Mouse (Mus musculus): Measurements from ENCODE around the gene Gpr183.

Gpr183 gene

GRCm38 (mm10) chr14:121928375-121929137, 36.4 kb downstream of the Gpr183 start:
- peak; percentile 79 for DNase-seq

GRCm38 (mm10) chr14:121927451-121927850, 37.5 kb downstream of the Gpr183 start:
- no peak for DNase-seq

GRCm38 (mm10) chr14:121926901-121927300, 38.1 kb downstream of the Gpr183 start:
- peak; percentile 6 for DNase-seq

GRCm38 (mm10) chr14:121924876-121925275, 40.1 kb downstream of the Gpr183 start:
- no peak for DNase-seq

- no peak for DNase-seq
These were observed 42.3 kb downstream of the Gpr183 start for GRCm38 (mm10) chr14:121922731-121923130.

- no peak for DNase-seq
These were observed 43.0 kb downstream of the Gpr183 start for GRCm38 (mm10) chr14:121922016-121922415.

GRCm38 (mm10) chr14:121920511-121921124, 44.4 kb downstream of the Gpr183 start:
- no peak for DNase-seq

- peak; percentile 50 for DNase-seq
These were observed 45.2 kb downstream of the Gpr183 start for GRCm38 (mm10) chr14:121919752-121920151.

GRCm38 (mm10) chr14:121918266-121918665, 46.7 kb downstream of the Gpr183 start:
- DNase-seq = no peak

GRCm38 (mm10) chr14:121916311-121917094, 48.5 kb downstream of the Gpr183 start:
- DNase-seq = peak; percentile 42

- peak; percentile 49 for DNase-seq
These were observed 49.4 kb downstream of the Gpr183 start, which contains the start of gene Gpr18 for GRCm38 (mm10) chr14:121915621-121916020. Gpr18 (minus strand) TSS chr14:121915781.

- no peak for DNase-seq
These were observed 49.9 kb downstream of the Gpr183 start for GRCm38 (mm10) chr14:121915143-121915542.

GRCm38 (mm10) chr14:121912501-121912900, 52.5 kb downstream of the Gpr183 start:
- DNase-seq = no peak

- no peak for DNase-seq
These were observed 55.1 kb downstream of the Gpr183 start for GRCm38 (mm10) chr14:121909868-121910267.

GRCm38 (mm10) chr14:121906992-121907681, 57.9 kb downstream of the Gpr183 start:
- DNase-seq = peak; percentile 35

GRCm38 (mm10) chr14:121906341-121906991, 58.5 kb downstream of the Gpr183 start:
- peak; percentile 47 for DNase-seq

GRCm38 (mm10) chr14:121904754-121905153, 60.2 kb downstream of the Gpr183 start:
- DNase-seq = no peak

- peak; percentile 47 for DNase-seq
These were observed 61.6 kb downstream of the Gpr183 start for GRCm38 (mm10) chr14:121903381-121903876.

Measured in thymus, postnatal 4 days (tissue).